Mouse (Mus musculus) ES-E14 (cell line): ENCODE measurements around the gene Stxbp1.

Source experiments
- CHD2 ChIP-seq: IDR thresholded peaks from 2 replicates; pipeline ENCODE4 v1.6.1; 2014; ENCODE audit warnings: mild to moderate bottlenecking, low read depth, low read length, inconsistent platforms
- HCFC1 ChIP-seq: IDR thresholded peaks from 2 replicates; pipeline ENCODE4 v1.6.1; 2012; ENCODE audit warnings: low read length, inconsistent platforms, borderline replicate concordance; ENCODE audit not compliant: insufficient read depth
- MAFK ChIP-seq: IDR thresholded peaks from 2 replicates; pipeline ENCODE4 v1.6.1; 2014; ENCODE audit warnings: mild to moderate bottlenecking, low read depth, low read length, inconsistent platforms; ENCODE audit not compliant: insufficient read depth
- ZC3H11A ChIP-seq: IDR thresholded peaks from 2 replicates; pipeline ENCODE4 v1.6.1; 2012; ENCODE audit warnings: low read depth, mild to moderate bottlenecking, inconsistent platforms, low read length, borderline replicate concordance
- ZNF384 ChIP-seq: IDR thresholded peaks from 2 replicates; pipeline ENCODE4 v1.6.1; 2012; ENCODE audit warnings: low read depth, low read length, inconsistent platforms

- TF ChIP-seq MAFK: no peak
- TF ChIP-seq ZC3H11A: no peak
- TF ChIP-seq ZNF384: no peak
- TF ChIP-seq CHD2: no peak
- no peak for TF ChIP-seq HCFC1
These were observed 48.6 kb upstream of the Stxbp1 start for GRCm38 (mm10) chr2:32895606-32896106.
